Mouse (Mus musculus) skeletal muscle tissue, postnatal 0 days (tissue): ENCODE data around the gene Kera. TPM values are rescaled to one million over a fixed set of nuclear protein-coding genes. Genes with fewer than 3 reads are reported as not detected.

Experiments
- polyA plus RNA-seq: library from polyadenylated mRNA; unstranded; fragments of >200 nt; fragmentation: Nextera tagmentation; extraction: Ambion mirVana; gene quantifications from 2 replicates; pipeline ENCODE4 v1.2.1, GENCODE M21; 2015

The Kera gene
- 2.1 and 4.6 TPM in 2 replicates for polyA plus RNA-seq

DNA sequence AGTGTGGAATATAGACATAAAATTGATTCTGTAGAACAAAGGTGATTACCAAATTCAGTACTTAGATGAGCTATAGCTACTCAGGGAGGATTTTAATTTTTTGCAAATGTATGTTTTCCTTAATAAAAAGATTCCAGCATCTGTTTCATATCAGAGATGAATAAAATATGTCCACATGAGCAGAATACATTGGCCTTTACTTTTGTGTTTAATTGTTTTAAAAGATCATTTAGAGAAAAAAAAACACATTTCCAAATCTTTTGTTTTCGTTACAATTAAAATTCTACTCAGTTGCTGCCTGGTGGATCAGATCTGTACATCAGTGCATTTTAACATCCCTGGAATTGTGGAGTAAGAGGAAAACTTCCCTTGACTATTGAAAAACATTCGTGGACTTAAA, at the start of gene Kera:
Gene Kera (plus strand): TSS at position 301 of the 400 bp plus-strand sequence.

DNA sequence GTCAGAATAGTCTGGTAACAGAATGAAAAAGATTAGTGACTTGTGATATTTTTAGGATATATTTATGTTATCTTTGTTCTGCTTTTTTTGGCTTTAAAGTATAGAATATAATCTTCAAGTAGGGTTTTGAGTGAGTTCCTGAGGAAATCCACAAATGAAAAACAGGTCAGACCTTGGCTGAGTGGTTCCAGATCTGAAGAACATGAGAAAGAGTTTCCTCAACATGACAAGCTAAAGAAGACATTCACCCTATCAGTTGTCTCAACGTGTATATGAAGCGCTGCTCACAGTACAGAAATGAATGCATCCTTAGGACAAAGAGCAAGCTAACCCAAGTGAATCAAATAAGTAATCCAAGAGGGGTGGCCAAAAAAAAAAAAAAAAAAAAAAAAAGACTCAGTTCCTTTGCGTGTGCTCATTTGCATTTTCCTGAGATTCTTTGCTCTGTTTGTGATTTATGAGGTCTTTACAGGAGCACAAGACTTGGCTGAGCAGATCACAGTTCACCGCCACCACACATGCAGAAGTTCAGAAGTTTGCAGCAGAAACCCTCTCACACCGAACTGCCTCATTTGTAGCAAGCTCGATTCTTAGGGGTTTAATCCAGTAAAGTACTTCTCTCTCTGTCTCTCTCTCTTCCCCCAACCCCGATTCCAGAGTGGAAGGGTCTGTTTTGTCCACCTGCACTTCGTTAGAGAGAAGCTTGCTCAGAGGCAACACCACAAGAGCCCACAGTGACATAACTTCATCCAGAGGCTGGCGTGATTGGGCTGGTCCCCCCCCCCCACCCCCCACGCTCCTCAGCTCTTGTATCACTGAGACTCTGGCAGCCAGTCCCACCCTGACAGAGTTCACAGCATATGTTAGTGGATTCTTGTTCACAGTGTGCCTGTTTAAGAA, 41.5 kb upstream of the Kera start, which contains the start of gene Lum:
Gene Lum (plus strand): TSS at position 172 of the 900 bp plus-strand sequence.

DNA sequence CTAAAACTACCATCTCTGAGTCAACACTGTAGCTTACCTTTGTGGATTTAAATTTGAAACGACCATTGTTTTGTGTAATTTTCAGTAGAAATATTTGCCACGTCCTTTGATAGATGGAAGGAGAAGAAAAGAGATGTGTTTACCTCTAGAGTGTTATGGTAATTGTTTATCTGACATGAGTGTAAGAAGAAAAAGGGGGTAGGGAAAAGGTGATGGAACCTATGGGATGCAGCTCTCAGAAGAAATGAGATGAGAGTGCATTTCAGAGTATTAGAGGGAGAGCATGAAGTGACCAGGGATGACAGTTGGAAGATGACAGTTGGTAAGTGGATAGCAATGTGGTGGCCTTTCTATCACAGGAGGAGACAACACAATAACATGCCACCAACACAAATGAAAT, 37.1 kb downstream of the Kera start, which contains the start of gene Epyc:
Gene Epyc (plus strand): TSS at position 301 of the 400 bp plus-strand sequence.

Other genes with a start within 250 kb of the Kera start
- 588 and 748 TPM in 2 replicates for gene Dcn, start 127.3 kb upstream of the Kera start, polyA plus RNA-seq
- gene Lum, start 41.8 kb upstream of the Kera start, polyA plus RNA-seq: 120 and 132 TPM in 2 replicates
- gene Epyc, start 37.2 kb downstream of the Kera start, polyA plus RNA-seq: 0.27 and 0.96 TPM in 2 replicates
- not detected in 2 replicates for gene Ccer1, start 86.2 kb downstream of the Kera start, polyA plus RNA-seq
- gene C030005K15Rik, start 119.9 kb downstream of the Kera start, polyA plus RNA-seq: not detected in 2 replicates